Mouse (Mus musculus) embryonic fibroblast, embryonic 13.5 days (primary cell): Measurements from ENCODE around the gene Cyp1a2.

ENCODE experiments used
- CTCF ChIP-seq: IDR thresholded peaks from 2 replicates; pipeline ENCODE4 v1.5.1; 2011; ENCODE audit warnings: mild to moderate bottlenecking, control low read depth, low read length, moderate library complexity, borderline replicate concordance; ENCODE audit not compliant: insufficient read depth
- POLR2A ChIP-seq: IDR thresholded peaks from 2 replicates; pipeline ENCODE4 v1.6.1; 2011; ENCODE audit warnings: low read depth, mild to moderate bottlenecking, control low read depth, low read length, moderate library complexity

- no peak for TF ChIP-seq POLR2A
- TF ChIP-seq CTCF, result no peak
Measured at GRCm38 (mm10) chr9:57697380-57697779, 13.9 kb upstream of the Cyp1a2 start.
